Mouse (Mus musculus) midbrain, postnatal 0 days (tissue): Measurements from ENCODE around the gene Cntrl. TPM values are rescaled to one million over a fixed set of nuclear protein-coding genes. Genes with fewer than 3 reads are reported as not detected.

Experiments used
- ATAC-seq: fragments of 200-750 bp; cut with Nextera tagmentation; 2 replicates; pipeline ENCODE4 v1.8.0; 2017; ENCODE audit warnings: moderate number of reproducible peaks, mild to moderate bottlenecking, moderate TSS enrichment, moderate library complexity; ENCODE audit not compliant: low FRiP score
- DNase-seq: peaks from one replicate; pipeline ENCODE4 v3.0.0-alpha.2; 2015; ENCODE audit warnings: low spot score
- H3K27ac ChIP-seq: fragments of 300-500 bp; sonication (generic); 2 replicates; pipeline ENCODE4 v1.5.1; 2014; ENCODE audit warnings: low read depth, mild to moderate bottlenecking, low read length, mixed read lengths
- H3K27me3 ChIP-seq: fragments of 300-500 bp; sonication (generic); 2 replicates; pipeline ENCODE4 v1.6.1; 2014; ENCODE audit warnings: low read length, control low read depth, mixed read lengths; ENCODE audit not compliant: insufficient read depth
- H3K36me3 ChIP-seq: fragments of 300-500 bp; sonication (generic); 2 replicates; pipeline ENCODE4 v1.6.1; 2014; ENCODE audit warnings: low read length, control low read depth, mixed read lengths; ENCODE audit not compliant: insufficient read depth
- H3K4me1 ChIP-seq: fragments of 300-500 bp; sonication (generic); 2 replicates; pipeline ENCODE4 v1.6.1; 2014; ENCODE audit warnings: mild to moderate bottlenecking, control low read depth, antibody characterized with exemption, low read length, mixed read lengths; ENCODE audit not compliant: insufficient read depth
- H3K4me2 ChIP-seq: fragments of 300-500 bp; sonication (generic); 2 replicates; pipeline ENCODE4 v1.6.1; 2014; ENCODE audit warnings: low read depth, mild to moderate bottlenecking, low read length, mixed read lengths; ENCODE audit not compliant: poor library complexity, severe bottlenecking
- H3K4me3 ChIP-seq: fragments of 300-500 bp; sonication (generic); 2 replicates; pipeline ENCODE4 v1.5.1; 2014; ENCODE audit warnings: low read depth, mild to moderate bottlenecking, low read length, moderate library complexity
- H3K9ac ChIP-seq: fragments of 300-500 bp; sonication (generic); replicated peaks from 2 replicates; pipeline ENCODE4 v1.6.1; 2014; ENCODE audit warnings: mild to moderate bottlenecking, low read length, moderate library complexity, mixed read lengths; ENCODE audit not compliant: poor library complexity, severe bottlenecking
- H3K9me3 ChIP-seq: fragments of 300-500 bp; sonication (generic); 2 replicates; pipeline ENCODE4 v1.6.1; 2016; ENCODE audit warnings: low read length, control low read depth
- CTCF ChIP-seq: IDR thresholded peaks from 2 replicates; pipeline ENCODE4 v1.5.1; 2016; ENCODE audit warnings: antibody characterized with exemption, mild to moderate bottlenecking
- WGBS: fragments of 180-500 bp; shearing (Covaris S2); extraction: QIAGEN DNeasy Blood & Tissue Kit; methylation state at CpG from one replicate; pipeline ENCODE4 v1.1.7; 2014; 5-methylcytosine and 5-hydroxymethylcytosine counted together
- polyA plus RNA-seq: library from polyadenylated mRNA; unstranded; fragments of >200 nt; fragmentation: Nextera tagmentation; extraction: Ambion mirVana; gene quantifications from 2 replicates; pipeline ENCODE4 v1.2.1, GENCODE M21; 2015
- total RNA-seq: library from RNA; depleted of rRNA; stranded (reverse); fragments of >200 nt; gene quantifications from 2 replicates; pipeline ENCODE4 v1.2.3, GENCODE M21; 2014

Cntrl gene
- total and polyA plus RNA-seq, 2 experiments from 2014 or later = 7.0 to 8.2 TPM

- no peak overlapping the region for H3K4me3 ChIP-seq
- TF ChIP-seq CTCF = no peak
- WGBS = 69% methylated on average over 4 of the region's 4 CpGs
- no peak overlapping the region for H3K4me2 ChIP-seq
- no peaks in the 10 kb centered on the region for H3K36me3 ChIP-seq
- no peak overlapping the region for H3K9ac ChIP-seq
- H3K9me3 ChIP-seq = no peaks in the 10 kb centered on the region
- no peaks in the 10 kb centered on the region for H3K4me1 ChIP-seq
- H3K27me3 ChIP-seq = no peaks in the 10 kb centered on the region
- DNase-seq (no peak), ATAC-seq (no peak)
- no peak overlapping the region for H3K27ac ChIP-seq
Measured at GRCm38 (mm10) chr2:35087418-35087817, 21.9 kb upstream of the Cntrl start.

GRCm38 (mm10) chr2:35100529-35100928, 8.8 kb upstream of the Cntrl start:
- H3K4me1 ChIP-seq = no peaks in the 10 kb centered on the region
- no peak overlapping the region for H3K9ac ChIP-seq
- H3K9me3 ChIP-seq = no peaks in the 10 kb centered on the region
- no peak for DNase-seq
- WGBS = 85% methylated on average over 6 of the region's 6 CpGs
- TF ChIP-seq CTCF = no peak
- no peak overlapping the region for H3K4me3 ChIP-seq
- no peak overlapping the region for H3K4me2 ChIP-seq
- no peak overlapping the region for H3K27ac ChIP-seq
- ATAC-seq = no peak
- no peaks in the 10 kb centered on the region for H3K27me3 ChIP-seq
- no peaks in the 10 kb centered on the region for H3K36me3 ChIP-seq

DNA sequence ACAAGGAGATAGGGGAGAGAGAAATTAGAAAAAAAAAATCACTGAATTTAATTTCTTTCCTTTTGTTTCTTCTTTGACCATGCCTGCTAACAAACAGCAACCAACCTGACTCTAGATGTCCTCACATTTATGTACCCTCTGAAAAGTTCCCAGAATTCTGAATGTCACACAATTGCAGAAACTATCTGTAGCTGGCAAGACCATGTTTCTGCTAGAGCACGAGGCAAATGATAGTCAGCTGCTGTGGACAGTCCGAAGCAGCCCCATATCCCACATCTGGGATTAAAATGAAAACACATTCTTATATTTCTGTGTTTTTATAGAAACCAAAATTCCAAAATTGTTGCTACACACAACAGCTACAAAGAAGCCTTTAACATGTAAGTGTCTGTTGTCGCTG, 7.8 kb upstream of the Cntrl start, which contains the start of gene AI182371:
Gene AI182371 (minus strand): TSS at position 101 of the 400 bp plus-strand sequence.
- no peaks in the 10 kb centered on the region for H3K9me3 ChIP-seq
- no peak within 1 kb of the TSS for H3K4me3 ChIP-seq
- no peak within 1 kb of the TSS for H3K27ac ChIP-seq
- ATAC-seq = no peak
- no peak for DNase-seq
- 94% methylated on average over 3 of the region's 3 CpGs for WGBS
- no peak within 1 kb of the TSS for H3K9ac ChIP-seq
- TF ChIP-seq CTCF = no peak
- H3K4me2 ChIP-seq = no peak within 1 kb of the TSS
- no peaks in the 10 kb centered on the region for H3K36me3 ChIP-seq
- no peaks in the 10 kb centered on the region for H3K4me1 ChIP-seq
- H3K27me3 ChIP-seq = no peaks in the 10 kb centered on the region

DNA sequence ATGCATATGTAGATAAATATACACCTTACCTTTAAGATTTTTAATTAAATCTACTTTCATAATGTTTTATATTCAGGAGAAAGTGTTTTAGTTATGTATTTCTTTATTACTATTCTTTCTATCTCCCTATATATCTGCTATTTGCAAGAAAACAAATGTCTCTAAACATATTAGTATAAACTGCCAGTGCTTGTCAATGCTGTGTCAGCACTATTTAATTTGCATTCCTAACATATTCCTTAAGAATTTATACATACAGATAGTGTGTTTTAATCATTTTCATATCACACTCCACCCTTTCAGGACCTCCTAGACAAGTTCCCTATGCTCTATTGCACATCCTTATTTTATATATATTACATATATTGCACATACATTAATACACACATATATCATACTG, 6.5 kb upstream of the Cntrl start:
- Histone ChIP-seq H3K4me1 (no peaks in the 10 kb centered on the region), H3K4me3 (no peak overlapping the region), H3K36me3 (no peaks in the 10 kb centered on the region), H3K4me2 (no peak overlapping the region), H3K9ac (no peak overlapping the region), H3K9me3 (no peaks in the 10 kb centered on the region), H3K27ac (no peak overlapping the region), H3K27me3 (no peaks in the 10 kb centered on the region)
- DNase-seq = no peak
- no peak for TF ChIP-seq CTCF
- no peak for ATAC-seq

DNA sequence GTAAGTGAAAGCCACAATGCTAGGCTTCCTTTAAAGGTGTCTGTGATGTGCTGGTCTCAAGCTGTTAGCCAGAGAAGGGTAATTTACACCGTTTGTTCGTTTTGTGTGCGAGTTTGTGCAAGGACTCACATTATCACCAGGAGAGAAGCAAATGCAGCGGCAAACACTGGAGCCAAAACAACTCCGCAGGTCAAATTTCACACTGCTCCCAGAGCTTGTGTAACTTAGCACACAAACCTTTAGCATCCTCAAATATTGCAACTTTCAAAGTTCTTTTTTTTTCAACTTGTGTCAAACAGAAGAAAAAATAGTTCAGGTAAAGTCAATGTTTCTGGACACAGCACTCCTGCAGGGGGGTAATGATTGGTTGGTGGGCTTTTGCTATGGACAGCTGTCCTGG, 5.7 kb upstream of the Cntrl start:
- Histone ChIP-seq H3K27ac (no peak overlapping the region), H3K4me1 (no peaks in the 10 kb centered on the region), H3K27me3 (no peaks in the 10 kb centered on the region), H3K9me3 (no peaks in the 10 kb centered on the region), H3K4me2 (no peak overlapping the region), H3K4me3 (no peak overlapping the region), H3K9ac (no peak overlapping the region), H3K36me3 (no peaks in the 10 kb centered on the region)
- TF ChIP-seq CTCF = no peak
- WGBS = 79% methylated on average over 5 of the region's 5 CpGs
- ATAC-seq (no peak), DNase-seq (no peak)

- WGBS = 66% methylated on average over 3 of the region's 3 CpGs
- H3K27me3 ChIP-seq = no peaks in the 10 kb centered on the region
Measured at GRCm38 (mm10) chr2:35104843-35105242, 4.4 kb upstream of the Cntrl start.

More at GRCm38 (mm10) chr2:35104843-35105242, 4.4 kb upstream of the Cntrl start:
- Histone ChIP-seq H3K36me3 (no peaks in the 10 kb centered on the region), H3K4me2 (no peak overlapping the region), H3K9ac (no peak overlapping the region), H3K4me3 (no peak overlapping the region), H3K9me3 (no peaks in the 10 kb centered on the region), H3K27ac (no peak overlapping the region), H3K4me1 (no peaks in the 10 kb centered on the region)
- no peak for ATAC-seq
- no peak for TF ChIP-seq CTCF
- no peak for DNase-seq
